ENCODE assay signal across 9 mouse cellular contexts in the genomic region with DNA sequence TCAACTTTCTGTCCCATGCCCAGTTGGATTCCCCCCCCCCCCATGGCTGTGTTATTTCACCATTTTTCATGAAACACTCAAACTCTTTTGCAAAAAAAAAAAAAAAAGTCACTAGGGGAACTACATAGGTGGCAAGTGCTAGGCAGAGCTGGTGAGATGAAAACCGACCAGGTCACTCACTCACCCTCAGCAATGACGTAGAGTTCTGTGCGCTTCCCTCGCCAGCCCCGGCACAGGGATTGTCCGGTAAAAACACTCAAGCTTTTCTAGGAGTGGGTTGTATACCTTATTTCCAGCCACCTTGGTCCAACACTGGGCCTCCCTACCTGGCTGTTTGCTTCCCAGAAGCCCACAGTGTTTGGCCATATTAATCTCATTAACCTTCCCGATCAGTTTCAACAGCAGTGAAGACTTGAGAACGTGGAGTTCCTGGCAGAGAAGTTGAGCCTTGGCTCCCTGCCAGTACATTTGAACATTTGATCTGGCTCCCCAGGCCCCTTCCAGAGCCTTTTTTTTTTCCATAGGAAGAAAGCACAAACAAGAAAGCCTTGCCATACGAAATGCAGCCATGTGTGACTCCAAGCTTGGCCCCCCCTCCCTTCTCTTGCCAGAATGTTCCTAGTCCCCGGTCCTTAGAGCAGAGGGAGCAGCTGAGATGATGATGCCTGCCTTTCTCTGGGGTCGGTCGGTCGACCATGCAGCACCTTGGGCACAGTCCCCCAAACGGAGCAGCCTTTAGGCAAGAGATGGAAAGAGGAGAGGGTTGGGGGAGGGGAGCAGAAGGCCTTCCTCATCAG.
DNase-seq lines count a peak whose midpoint lies in the region; ATAC-seq and TF ChIP-seq lines count a peak whose summit lies in the region.
"Had no signal": no experiment of that assay in that cellular context is flagged by ENCODE, and none has a peak within 500 bp of the region (broad histone marks: within the 10 kb centered on the region; RNA-seq: fewer than 3 reads in every experiment).

No protein-coding gene starts in this region.

- 29% methylated on average over 14 of the region's 14 CpGs for WGBS in embryonic facial prominence, embryonic 10.5 days
- WGBS in hindbrain, postnatal 0 days = 10% methylated on average over 14 of the region's 14 CpGs

- TF ChIP-seq CTCF in brain, embryonic 14.5 days (IDR thresholded peaks at IDR 0.05; ENCODE audit: borderline replicate concordance, extremely low read depth, insufficient read depth, insufficient read length) = no peak
- TF ChIP-seq CTCF in hindbrain, postnatal 0 days (IDR thresholded peaks at IDR 0.05; ENCODE audit: low read depth) = no peak

- H3K4me3 ChIP-seq in embryonic facial prominence, embryonic 10.5 days = peak overlapping the region; percentile 11; the same call in 1 of the 2 replicates
- H3K4me3 ChIP-seq in hindbrain, postnatal 0 days (ENCODE audit: low read length) = no peak overlapping the region
- H3K4me3 ChIP-seq: megakaryocyte, embryonic 14.5 days had no signal

- H3K27me3 ChIP-seq in embryonic facial prominence, embryonic 10.5 days (replicated peaks; ENCODE audit: low read depth, poor library complexity, severe bottlenecking) = peaks cover 34% of the 10 kb centered on the region
- H3K27me3 ChIP-seq in hindbrain, postnatal 0 days (ENCODE audit: insufficient read depth, low read length) = no peaks in the 10 kb centered on the region
- H3K27me3 ChIP-seq: megakaryocyte, embryonic 14.5 days; Patski had no signal

- H3K27ac ChIP-seq in embryonic facial prominence, embryonic 10.5 days (replicated peaks) = peak overlapping the region; percentile 81
- H3K27ac ChIP-seq in hindbrain, postnatal 0 days = peak overlapping the region; percentile 66

- peak overlapping the region; percentile 46 for H3K4me2 ChIP-seq in hindbrain, postnatal 0 days (ENCODE audit: low read depth, low read length)

- ATAC-seq in hindbrain, postnatal 0 days = peak; percentile 61
- ATAC-seq: Patski had no signal

- H3K4me1 ChIP-seq in embryonic facial prominence, embryonic 10.5 days = peaks cover 46% of the 10 kb centered on the region
- H3K4me1 ChIP-seq in hindbrain, postnatal 0 days (ENCODE audit: insufficient read depth, low read length) = peaks cover 4% of the 10 kb centered on the region; the same call in 1 of the 2 replicates
- H3K4me1 ChIP-seq: megakaryocyte, embryonic 14.5 days had no signal

- no peak for TF ChIP-seq POLR2A in brain, embryonic 14.5 days (IDR thresholded peaks at IDR 0.05; ENCODE audit: borderline replicate concordance, extremely low read depth, insufficient read depth, insufficient read length, poor library complexity, severe bottlenecking)

- H3K36me3 ChIP-seq in embryonic facial prominence, embryonic 10.5 days (replicated peaks) = no peaks in the 10 kb centered on the region
- H3K36me3 ChIP-seq in hindbrain, postnatal 0 days (ENCODE audit: insufficient read depth, low read length) = no peaks in the 10 kb centered on the region

- H3K9ac ChIP-seq in hindbrain, postnatal 0 days (replicated peaks; ENCODE audit: low read length) = no peak overlapping the region

- peak; percentile 91 for DNase-seq in brain, embryonic 14.5 days (ENCODE audit: low read depth)
- peak; percentile 37 for DNase-seq in embryonic facial prominence, embryonic 10.5 days (ENCODE audit: low spot score)
- DNase-seq in hindbrain, postnatal 0 days (ENCODE audit: low spot score) = peak; percentile 82
- peak; percentile 23 for DNase-seq in lung, postnatal 36 days
- DNase-seq in MN1 (ENCODE audit: low spot score) = no peak
- no peak for DNase-seq in urinary bladder, adult 2 months (ENCODE audit: low spot score)
- no peak for DNase-seq in gastrocnemius, postnatal 4 days (ENCODE audit: low spot score in 2 of 2)

- H3K9me3 ChIP-seq in embryonic facial prominence, embryonic 10.5 days = no peaks in the 10 kb centered on the region
- H3K9me3 ChIP-seq in hindbrain, postnatal 0 days (ENCODE audit: low read length) = no peaks in the 10 kb centered on the region

Comparison
In these comparisons a context has a peak if more than half of its experiments do, and no peak if none do; other contexts are left out.
1. DNase-seq: peak in brain, embryonic 14.5 days (single experiment), embryonic facial prominence, embryonic 10.5 days (single experiment), hindbrain, postnatal 0 days (single experiment) and lung, postnatal 36 days (single experiment); none in MN1 (single experiment), urinary bladder, adult 2 months (single experiment) and gastrocnemius, postnatal 4 days (0 of 2).